Mouse (Mus musculus): ENCODE results near the gene Isoc2b. TPM values are rescaled to one million over a fixed set of nuclear protein-coding genes. Genes with fewer than 3 reads are reported as not detected.

The Isoc2b gene
- 6.3 and 8.9 TPM in 2 replicates for polyA plus RNA-seq (2014; fragmentation: Nextera tagmentation; extraction: Ambion mirVana)

DNA sequence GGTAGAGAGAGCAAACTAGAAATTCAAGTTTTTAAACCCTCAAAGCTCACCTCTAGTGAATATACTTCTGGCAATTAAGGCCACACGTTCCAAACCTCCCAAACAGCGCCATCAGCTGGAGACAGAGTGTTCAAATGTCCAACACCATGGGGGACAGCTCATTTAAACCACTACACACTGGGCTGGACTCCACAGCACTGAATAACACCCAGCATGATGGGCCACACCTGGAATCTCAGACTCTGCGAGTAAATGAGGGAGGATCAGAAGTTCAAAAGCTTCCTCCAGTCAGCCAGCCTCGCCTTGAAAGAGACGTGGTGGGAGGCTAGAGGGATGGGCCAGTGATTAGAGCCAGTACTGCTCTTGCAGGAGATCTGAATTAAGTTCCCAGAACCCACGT is at the start of gene Isoc2b:
Gene Isoc2b (minus strand): TSS at position 126 of the 400 bp plus-strand sequence.
- DNase-seq (ENCODE audit: low spot score) (no peak), ATAC-seq (replicated peaks; ENCODE audit: low FRiP score, low TSS enrichment, low read depth) (no peak)
- Histone ChIP-seq H3K4me1 (replicated peaks; ENCODE audit: control insufficient read depth, insufficient read depth, low read length) (peaks cover 5% of the 10 kb centered on the region; the same call in 1 of the 2 replicates), H3K9me3 (ENCODE audit: control insufficient read depth, low read length) (no peaks in the 10 kb centered on the region), H3K4me2 (ENCODE audit: low read length) (no peak within 1 kb of the TSS), H3K4me3 (ENCODE audit: low read depth, low read length) (no peak within 1 kb of the TSS), H3K9ac (ENCODE audit: low read length) (no peak within 1 kb of the TSS), H3K27me3 (replicated peaks; ENCODE audit: control insufficient read depth, insufficient read depth, low read length) (no peaks in the 10 kb centered on the region), H3K36me3 (ENCODE audit: control insufficient read depth, insufficient read depth, low read length) (no peaks in the 10 kb centered on the region), H3K27ac (ENCODE audit: low read depth) (no peak within 1 kb of the TSS)
- WGBS: 52% methylated on average over 6 of the region's 6 CpGs

GRCm38 (mm10) chr7:4919096-4919495 is 49.0 kb upstream of the Isoc2b start:
- 84% methylated on average over 21 of the region's 21 CpGs for WGBS
- no peaks in the 10 kb centered on the region for H3K9me3 ChIP-seq (ENCODE audit: control insufficient read depth, low read length)
- H3K4me2 ChIP-seq (ENCODE audit: low read length): no peak overlapping the region
- peaks cover 37% of the 10 kb centered on the region for H3K36me3 ChIP-seq (ENCODE audit: control insufficient read depth, insufficient read depth, low read length)
- DNase-seq (ENCODE audit: low spot score) (no peak), ATAC-seq (replicated peaks; ENCODE audit: low FRiP score, low TSS enrichment, low read depth) (no peak)
- no peak overlapping the region for H3K27ac ChIP-seq (ENCODE audit: low read depth)
- H3K4me3 ChIP-seq (ENCODE audit: low read depth, low read length): no peak overlapping the region
- H3K27me3 ChIP-seq (replicated peaks; ENCODE audit: control insufficient read depth, insufficient read depth, low read length): no peaks in the 10 kb centered on the region
- H3K9ac ChIP-seq (ENCODE audit: low read length): no peak overlapping the region
- peaks cover 35% of the 10 kb centered on the region for H3K4me1 ChIP-seq (replicated peaks; ENCODE audit: control insufficient read depth, insufficient read depth, low read length)

GRCm38 (mm10) chr7:4918681-4919080 is 48.6 kb upstream of the Isoc2b start:
- H3K27ac ChIP-seq (ENCODE audit: low read depth): no peak overlapping the region
- ATAC-seq (replicated peaks; ENCODE audit: low FRiP score, low TSS enrichment, low read depth): no peak
- H3K27me3 ChIP-seq (replicated peaks; ENCODE audit: control insufficient read depth, insufficient read depth, low read length): no peaks in the 10 kb centered on the region
- no peaks in the 10 kb centered on the region for H3K9me3 ChIP-seq (ENCODE audit: control insufficient read depth, low read length)
- H3K9ac ChIP-seq (ENCODE audit: low read length): no peak overlapping the region
- peaks cover 31% of the 10 kb centered on the region for H3K4me1 ChIP-seq (replicated peaks; ENCODE audit: control insufficient read depth, insufficient read depth, low read length)
- no peak for DNase-seq (ENCODE audit: low spot score)
- H3K36me3 ChIP-seq (ENCODE audit: control insufficient read depth, insufficient read depth, low read length): peaks cover 37% of the 10 kb centered on the region
- no peak overlapping the region for H3K4me3 ChIP-seq (ENCODE audit: low read depth, low read length)
- no peak overlapping the region for H3K4me2 ChIP-seq (ENCODE audit: low read length)
- 92% methylated on average over 15 of the region's 15 CpGs for WGBS

GRCm38 (mm10) chr7:4917494-4917893 is 47.4 kb upstream of the Isoc2b start:
- Histone ChIP-seq H3K27ac (ENCODE audit: low read depth) (no peak overlapping the region), H3K27me3 (replicated peaks; ENCODE audit: control insufficient read depth, insufficient read depth, low read length) (no peaks in the 10 kb centered on the region), H3K9me3 (ENCODE audit: control insufficient read depth, low read length) (no peaks in the 10 kb centered on the region), H3K4me2 (ENCODE audit: low read length) (no peak overlapping the region), H3K36me3 (ENCODE audit: control insufficient read depth, insufficient read depth, low read length) (peaks cover 37% of the 10 kb centered on the region), H3K4me3 (ENCODE audit: low read depth, low read length) (no peak overlapping the region), H3K4me1 (replicated peaks; ENCODE audit: control insufficient read depth, insufficient read depth, low read length) (peaks cover 19% of the 10 kb centered on the region), H3K9ac (ENCODE audit: low read length) (no peak overlapping the region)
- DNase-seq (ENCODE audit: low spot score) (no peak), ATAC-seq (replicated peaks; ENCODE audit: low FRiP score, low TSS enrichment, low read depth) (no peak)
- WGBS: 88% methylated on average over 2 of the region's 2 CpGs

- Histone ChIP-seq H3K4me2 (ENCODE audit: low read length) (peak overlapping the region; percentile 74), H3K4me3 (ENCODE audit: low read depth, low read length) (peak overlapping the region; percentile 60), H3K27me3 (replicated peaks; ENCODE audit: control insufficient read depth, insufficient read depth, low read length) (no peaks in the 10 kb centered on the region), H3K27ac (ENCODE audit: low read depth) (peak overlapping the region; percentile 92), H3K9ac (ENCODE audit: low read length) (peak overlapping the region; percentile 80), H3K36me3 (ENCODE audit: control insufficient read depth, insufficient read depth, low read length) (peaks cover 34% of the 10 kb centered on the region), H3K4me1 (replicated peaks; ENCODE audit: control insufficient read depth, insufficient read depth, low read length) (peaks cover 14% of the 10 kb centered on the region), H3K9me3 (ENCODE audit: control insufficient read depth, low read length) (no peaks in the 10 kb centered on the region)
- ATAC-seq (replicated peaks; ENCODE audit: low FRiP score, low TSS enrichment, low read depth) (peak; percentile 57), DNase-seq (ENCODE audit: low spot score) (peak; percentile 70)
- WGBS: 14% methylated on average over 14 of the region's 14 CpGs
These were observed 45.8 kb upstream of the Isoc2b start for GRCm38 (mm10) chr7:4915669-4916416.

DNA sequence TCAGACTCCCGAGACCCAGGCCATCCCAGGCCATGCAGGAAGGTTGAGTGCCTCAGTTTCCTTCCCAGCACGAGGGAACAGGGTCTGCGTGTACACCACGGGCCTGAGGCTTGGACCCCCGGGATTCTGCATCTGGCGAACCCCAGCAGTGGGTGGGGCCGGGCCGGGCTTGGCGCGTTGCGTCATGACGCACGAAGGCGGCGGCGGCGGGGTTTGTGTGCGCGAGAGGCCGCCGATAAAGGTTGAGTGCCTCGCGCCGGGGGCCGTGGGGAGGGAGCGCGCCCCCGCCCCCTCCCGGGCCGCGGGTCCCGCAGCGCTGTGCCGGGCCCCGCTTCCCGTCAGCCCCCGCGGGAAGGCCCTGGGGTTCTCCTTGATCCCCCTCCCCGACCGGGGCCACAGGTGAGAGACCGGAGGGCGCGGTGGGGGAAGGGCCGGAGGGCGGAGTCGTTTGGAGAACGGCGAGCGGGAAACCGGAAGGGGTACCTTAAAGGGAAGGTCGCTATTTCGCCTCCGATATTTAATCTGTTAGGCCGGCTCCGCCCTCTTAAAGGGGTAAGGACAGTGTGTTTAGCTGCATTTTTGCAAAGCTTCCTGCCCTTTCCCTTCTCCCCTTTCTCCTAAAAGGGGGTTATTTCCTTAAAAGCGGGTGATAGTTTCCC is 45.1 kb upstream of the Isoc2b start, which contains the start of gene Zfp628:
Gene Zfp628 (plus strand): TSS at position 211 of the 659 bp plus-strand sequence.
- Histone ChIP-seq H3K27ac (ENCODE audit: low read depth) (peak within 1 kb of the TSS; percentile 92), H3K27me3 (replicated peaks; ENCODE audit: control insufficient read depth, insufficient read depth, low read length) (no peaks in the 10 kb centered on the region), H3K36me3 (ENCODE audit: control insufficient read depth, insufficient read depth, low read length) (peaks cover 27% of the 10 kb centered on the region), H3K4me1 (replicated peaks; ENCODE audit: control insufficient read depth, insufficient read depth, low read length) (peaks cover 14% of the 10 kb centered on the region), H3K4me3 (ENCODE audit: low read depth, low read length) (peak within 1 kb of the TSS; percentile 60), H3K9ac (ENCODE audit: low read length) (peak within 1 kb of the TSS; percentile 80), H3K9me3 (ENCODE audit: control insufficient read depth, low read length) (no peaks in the 10 kb centered on the region), H3K4me2 (ENCODE audit: low read length) (peak within 1 kb of the TSS; percentile 74)
- WGBS: 1% methylated on average over 51 of the region's 56 CpGs
- ATAC-seq (replicated peaks; ENCODE audit: low FRiP score, low TSS enrichment, low read depth) (peak; percentile 90), DNase-seq (ENCODE audit: low spot score) (peak; percentile 99)

DNA sequence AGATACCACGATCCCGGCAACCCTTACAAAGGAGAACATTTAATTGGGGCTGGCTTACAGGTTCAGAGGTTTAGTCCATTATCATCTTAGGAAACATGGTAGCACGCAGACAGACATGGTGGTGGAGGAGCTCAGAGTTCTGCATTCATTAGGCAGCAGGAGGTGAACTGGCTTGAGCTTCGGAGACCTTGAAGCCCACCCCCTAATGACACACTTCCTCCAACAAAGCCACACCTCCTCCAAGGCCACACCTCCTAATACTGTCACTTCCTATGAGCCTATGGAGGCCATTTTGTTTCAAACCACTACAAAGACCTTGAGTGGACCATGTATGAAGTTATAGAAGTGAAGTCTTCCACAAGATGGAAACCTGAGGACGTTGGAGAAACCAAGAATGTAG is 42.2 kb upstream of the Isoc2b start:
- 74% methylated on average over 5 of the region's 5 CpGs for WGBS
- ATAC-seq (replicated peaks; ENCODE audit: low FRiP score, low TSS enrichment, low read depth): no peak
- Histone ChIP-seq H3K27ac (ENCODE audit: low read depth) (no peak overlapping the region), H3K9ac (ENCODE audit: low read length) (no peak overlapping the region), H3K4me2 (ENCODE audit: low read length) (no peak overlapping the region), H3K27me3 (replicated peaks; ENCODE audit: control insufficient read depth, insufficient read depth, low read length) (no peaks in the 10 kb centered on the region), H3K9me3 (ENCODE audit: control insufficient read depth, low read length) (no peaks in the 10 kb centered on the region), H3K36me3 (ENCODE audit: control insufficient read depth, insufficient read depth, low read length) (no peaks in the 10 kb centered on the region), H3K4me1 (replicated peaks; ENCODE audit: control insufficient read depth, insufficient read depth, low read length) (peaks cover 14% of the 10 kb centered on the region), H3K4me3 (ENCODE audit: low read depth, low read length) (no peak overlapping the region)
- DNase-seq (ENCODE audit: low spot score): no peak

DNA sequence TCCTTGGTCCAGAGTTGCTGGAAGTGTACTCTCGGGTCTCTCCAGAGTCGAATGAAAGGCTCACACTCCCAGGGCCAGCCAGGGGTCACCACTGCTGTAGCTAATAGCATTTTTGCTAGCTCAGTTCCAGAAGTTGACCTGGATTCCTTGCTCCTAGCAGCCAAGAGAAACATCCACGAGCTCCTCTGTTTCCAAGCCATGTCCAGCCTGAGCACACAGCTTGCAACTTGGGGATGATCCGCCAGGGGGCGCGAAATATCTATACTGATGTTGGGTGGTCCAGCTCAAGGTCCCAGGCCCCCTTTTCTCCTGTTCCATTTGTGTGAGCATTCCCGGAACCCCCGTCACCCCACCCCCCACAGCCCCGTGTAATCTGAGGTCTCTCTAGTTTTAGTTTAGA is 41.5 kb upstream of the Isoc2b start:
- H3K9me3 ChIP-seq (ENCODE audit: control insufficient read depth, low read length): no peaks in the 10 kb centered on the region
- no peak overlapping the region for H3K4me2 ChIP-seq (ENCODE audit: low read length)
- DNase-seq (ENCODE audit: low spot score) (peak; percentile 84), ATAC-seq (replicated peaks; ENCODE audit: low FRiP score, low TSS enrichment, low read depth) (no peak)
- no peak overlapping the region for H3K9ac ChIP-seq (ENCODE audit: low read length)
- no peaks in the 10 kb centered on the region for H3K36me3 ChIP-seq (ENCODE audit: control insufficient read depth, insufficient read depth, low read length)
- 38% methylated on average over 9 of the region's 9 CpGs for WGBS
- H3K27me3 ChIP-seq (replicated peaks; ENCODE audit: control insufficient read depth, insufficient read depth, low read length): no peaks in the 10 kb centered on the region
- no peak overlapping the region for H3K4me3 ChIP-seq (ENCODE audit: low read depth, low read length)
- H3K27ac ChIP-seq (ENCODE audit: low read depth): no peak overlapping the region
- H3K4me1 ChIP-seq (replicated peaks; ENCODE audit: control insufficient read depth, insufficient read depth, low read length): peaks cover 11% of the 10 kb centered on the region
